Mouse (Mus musculus): ENCODE measurements around the gene Ctnnd1. TPM values are rescaled to one million over a fixed set of nuclear protein-coding genes. Genes with fewer than 3 reads are reported as not detected.

The Ctnnd1 gene
- total and polyA plus RNA-seq, 3 experiments = 26.5 to 61.4 (median 53.4) TPM

- TF ChIP-seq CTCF (IDR thresholded peaks at IDR 0.05) = no peak
- TF ChIP-seq POLR2A (IDR thresholded peaks at IDR 0.05; ENCODE audit: insufficient read depth, low read depth, low read length) = no peak
- TF ChIP-seq EP300 (IDR thresholded peaks at IDR 0.05; ENCODE audit: insufficient read depth, low read depth, low read length) = no peak
- intact Hi-C loops (cut with DNase I) = no loop called here
- WGBS = 86% methylated on average over 10 of the region's 10 CpGs
These were observed 99.0 kb downstream of the Ctnnd1 start for GRCm38 (mm10) chr2:84551390-84552100.

More at GRCm38 (mm10) chr2:84551390-84552100, 99.0 kb downstream of the Ctnnd1 start:
- no peak for DNase-seq
- H3K27me3 ChIP-seq (ENCODE audit: control insufficient read depth, insufficient read depth, low read length) = no peaks in the 10 kb centered on the region
- H3K27ac ChIP-seq = no peak overlapping the region
- H3K79me2 ChIP-seq (replicated peaks; ENCODE audit: control insufficient read depth, insufficient read depth, low read length) = no peaks in the 10 kb centered on the region
- no peak overlapping the region for H3K4me3 ChIP-seq
- H3K36me3 ChIP-seq (ENCODE audit: control insufficient read depth, insufficient read depth, low read length) = no peaks in the 10 kb centered on the region
- no peaks in the 10 kb centered on the region for H3K4me1 ChIP-seq (ENCODE audit: control insufficient read depth, insufficient read depth, low read length)
- H3K9ac ChIP-seq (ENCODE audit: low read depth, low read length) = no peak overlapping the region

Other genes with a start within 250 kb of the Ctnnd1 start
- 10 to 100 TPM; 23.2 to 25.6 TPM for gene Calcrl, start 225.4 kb downstream of the Ctnnd1 start, total RNA-seq (2021)
- gene Calcrl, start 225.4 kb downstream of the Ctnnd1 start, polyA plus RNA-seq (2012; rRNA removed) = 8.2 and 13.9 TPM in 2 replicates
- gene Tfpi, start 174.0 kb downstream of the Ctnnd1 start, total RNA-seq (2021) = 10 to 100 TPM; 54.1 to 56.9 TPM
- 19.9 and 56.8 TPM in 2 replicates for gene Tfpi, start 174.0 kb downstream of the Ctnnd1 start, polyA plus RNA-seq (2012; rRNA removed)
- gene Btbd18, start 8.3 kb upstream of the Ctnnd1 start, total RNA-seq (2021) = not detected
- gene Btbd18, start 8.3 kb upstream of the Ctnnd1 start, polyA plus RNA-seq (2012; rRNA removed) = not detected in 2 replicates
- gene Selenoh, start 20.0 kb upstream of the Ctnnd1 start, total RNA-seq (2021) = 10 to 100 TPM; 21.8 to 28.0 TPM
- gene Selenoh, start 20.0 kb upstream of the Ctnnd1 start, polyA plus RNA-seq (2012; rRNA removed) = 18.0 and 19.6 TPM in 2 replicates
- gene Gm28635, start 27.3 kb upstream of the Ctnnd1 start, total RNA-seq (2021) = 1 to 10 TPM; 5.8 to 5.9 TPM
- gene Gm28635, start 27.3 kb upstream of the Ctnnd1 start, polyA plus RNA-seq (2012; rRNA removed) = not detected in 2 replicates
- 10 to 100 TPM; 11.5 to 14.2 TPM for gene Med19, start 27.6 kb upstream of the Ctnnd1 start, total RNA-seq (2021)
- gene Med19, start 27.6 kb upstream of the Ctnnd1 start, polyA plus RNA-seq (2012; rRNA removed) = 6.8 and 10.4 TPM in 2 replicates
- 100 to 1,000 TPM; 105 to 115 TPM for gene Tmx2, start 28.4 kb upstream of the Ctnnd1 start, total RNA-seq (2021)
- gene Tmx2, start 28.4 kb upstream of the Ctnnd1 start, polyA plus RNA-seq (2012; rRNA removed) = 148 and 203 TPM in 2 replicates
- gene Zdhhc5, start 64.4 kb upstream of the Ctnnd1 start, total RNA-seq (2021) = 10 to 100 TPM; 62.8 to 72.5 TPM
- gene Zdhhc5, start 64.4 kb upstream of the Ctnnd1 start, polyA plus RNA-seq (2012; rRNA removed) = 47.6 and 61.2 TPM in 2 replicates
- 1 to 10 TPM; 4.0 to 4.6 TPM for gene Clp1, start 76.6 kb upstream of the Ctnnd1 start, total RNA-seq (2021)
- gene Clp1, start 76.6 kb upstream of the Ctnnd1 start, polyA plus RNA-seq (2012; rRNA removed) = 3.5 and 7.4 TPM in 2 replicates
- gene Ypel4, start 83.3 kb upstream of the Ctnnd1 start, total RNA-seq (2021) = under 1 TPM; 0.44 to 0.45 TPM
- 1.5 and 1.7 TPM in 2 replicates for gene Ypel4, start 83.3 kb upstream of the Ctnnd1 start, polyA plus RNA-seq (2012; rRNA removed)
- 1 to 10 TPM; 1.8 to 2.0 TPM for gene Gm19426, start 92.9 kb upstream of the Ctnnd1 start, total RNA-seq (2021)
- 1.5 and 1.7 TPM in 2 replicates for gene Gm19426, start 92.9 kb upstream of the Ctnnd1 start, polyA plus RNA-seq (2012; rRNA removed)
- gene Serping1, start 124.7 kb upstream of the Ctnnd1 start, total RNA-seq (2021) = 10 to 100 TPM; 79.7 to 81.5 TPM
- gene Serping1, start 124.7 kb upstream of the Ctnnd1 start, polyA plus RNA-seq (2012; rRNA removed) = 268 and 301 TPM in 2 replicates
- gene Ube2l6, start 148.1 kb upstream of the Ctnnd1 start, total RNA-seq (2021) = 100 to 1,000 TPM in 1 of 2 experiments, 10 to 100 TPM in 1; 26.5 to 109 TPM
- 42.0 and 131 TPM in 2 replicates for gene Ube2l6, start 148.1 kb upstream of the Ctnnd1 start, polyA plus RNA-seq (2012; rRNA removed)
- not detected for gene Smtnl1, start 171.9 kb upstream of the Ctnnd1 start, total RNA-seq (2021)
- gene Smtnl1, start 171.9 kb upstream of the Ctnnd1 start, polyA plus RNA-seq (2012; rRNA removed) = not detected in 2 replicates
- 100 to 1,000 TPM; 106 to 129 TPM for gene Timm10, start 176.2 kb upstream of the Ctnnd1 start, total RNA-seq (2021)
- gene Timm10, start 176.2 kb upstream of the Ctnnd1 start, polyA plus RNA-seq (2012; rRNA removed) = 123 and 136 TPM in 2 replicates
- 1 to 10 TPM; 2.1 to 2.3 TPM for gene Slc43a1, start 188.1 kb upstream of the Ctnnd1 start, total RNA-seq (2021)
- gene Slc43a1, start 188.1 kb upstream of the Ctnnd1 start, polyA plus RNA-seq (2012; rRNA removed) = 3.7 and 6.7 TPM in 2 replicates
- gene Rtn4rl2, start 235.9 kb upstream of the Ctnnd1 start, total RNA-seq (2021) = 1 to 10 TPM; 3.6 to 3.8 TPM
- 2.6 and 6.1 TPM in 2 replicates for gene Rtn4rl2, start 235.9 kb upstream of the Ctnnd1 start, polyA plus RNA-seq (2012; rRNA removed)